Mouse (Mus musculus) kidney, postnatal 14 days (tissue): Measurements from ENCODE around the gene 1500009C09Rik.
"Not testable (repeated sequence)": the region's sequence is repeated elsewhere in the genome, so short reads cannot be mapped to it uniquely, and the experiment has no call there.

Experiments
- DNase-seq: peaks from one replicate; pipeline ENCODE4 v3.0.0; 2022; ENCODE audit warnings: mixed read lengths

Gene 1500009C09Rik

DNA sequence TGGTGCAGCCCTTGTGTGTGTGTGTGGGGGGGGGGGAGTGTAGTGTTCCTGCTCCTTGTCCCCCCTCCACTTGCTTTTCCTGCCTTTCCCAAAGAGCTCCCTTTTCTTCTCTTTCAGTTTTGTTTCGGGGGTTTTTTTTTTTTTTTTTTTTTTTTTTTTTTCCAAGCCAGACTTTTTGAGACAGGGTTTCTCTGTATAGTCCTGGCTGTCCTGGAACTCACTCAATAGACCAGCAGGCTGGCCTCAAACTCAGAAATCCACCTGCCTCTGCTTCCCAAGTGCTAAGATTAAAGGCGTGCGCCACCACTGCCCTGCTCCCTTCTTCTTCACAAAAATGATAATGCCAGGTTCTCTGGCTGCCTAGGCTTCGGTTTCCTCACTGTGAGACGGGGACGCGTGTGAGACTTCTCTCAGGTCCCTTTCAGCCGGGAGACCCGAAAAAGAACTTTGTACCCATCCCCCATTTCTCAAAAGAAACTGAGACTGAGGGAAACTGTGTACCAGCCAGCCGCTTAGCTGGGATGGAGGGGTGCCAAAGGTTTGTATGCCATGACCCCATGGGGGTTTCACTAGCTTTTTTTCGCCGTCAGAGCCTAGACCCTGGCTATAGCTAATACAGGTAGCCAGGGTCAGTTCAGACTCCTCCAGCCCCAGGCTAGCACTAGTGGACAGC is 32.1 kb upstream of the 1500009C09Rik start:
- DNase-seq: no peak

DNA sequence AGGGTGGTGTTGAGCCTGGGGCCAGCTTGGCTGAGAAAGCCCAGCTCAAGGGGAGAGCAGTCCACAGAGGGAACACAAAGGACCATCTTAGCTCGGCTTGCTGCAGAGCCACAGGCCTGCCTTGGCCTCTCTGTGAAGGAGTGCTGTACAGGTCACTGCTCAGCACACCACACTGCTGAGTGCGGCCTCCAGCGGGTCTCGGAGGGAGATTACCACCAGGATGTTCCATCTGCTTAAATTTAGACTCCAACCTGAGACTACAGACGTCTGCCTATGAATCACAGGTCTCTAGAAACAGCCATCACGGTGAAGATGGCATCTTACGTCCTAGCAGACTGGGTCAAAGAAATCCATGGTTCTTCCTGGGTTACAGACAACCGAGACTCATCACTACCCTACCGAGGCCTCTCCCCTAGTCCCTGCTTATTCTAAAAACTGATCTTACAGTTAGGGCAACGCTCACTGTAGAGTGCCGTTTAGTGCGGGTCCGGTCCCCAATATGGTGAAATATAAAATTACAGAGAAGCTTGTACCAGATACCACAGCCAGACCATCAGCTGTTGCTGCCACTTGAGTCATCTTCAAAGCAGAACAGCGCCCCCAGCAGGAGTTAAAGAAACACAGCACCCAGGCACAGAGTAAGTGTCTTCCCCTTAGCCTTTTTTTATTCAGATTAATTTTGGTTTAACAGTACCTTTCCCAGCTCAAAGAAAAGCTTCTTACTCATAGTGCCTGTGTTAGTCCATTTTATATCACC is 30.9 kb upstream of the 1500009C09Rik start:
- no peak for DNase-seq

DNA sequence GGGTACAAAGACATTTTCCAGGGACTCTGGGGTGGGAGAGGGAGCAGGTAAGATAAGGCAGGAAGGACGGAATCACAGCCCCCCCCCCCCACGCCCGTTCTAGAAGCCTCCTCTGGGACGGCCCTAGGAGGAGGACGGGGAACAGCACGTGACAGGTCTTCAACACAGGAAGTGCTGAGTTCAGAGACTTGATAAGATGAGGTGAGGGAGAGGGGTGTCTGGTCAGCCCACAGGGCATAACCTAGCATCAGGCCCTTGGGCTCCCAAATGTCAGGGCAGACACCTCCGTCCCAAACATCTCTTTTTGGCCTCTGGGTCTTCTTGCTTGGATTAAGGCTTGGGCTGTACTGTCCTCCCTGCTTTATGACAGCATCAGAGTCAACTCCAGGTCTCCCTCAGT is 28.9 kb upstream of the 1500009C09Rik start:
- DNase-seq: no peak

DNA sequence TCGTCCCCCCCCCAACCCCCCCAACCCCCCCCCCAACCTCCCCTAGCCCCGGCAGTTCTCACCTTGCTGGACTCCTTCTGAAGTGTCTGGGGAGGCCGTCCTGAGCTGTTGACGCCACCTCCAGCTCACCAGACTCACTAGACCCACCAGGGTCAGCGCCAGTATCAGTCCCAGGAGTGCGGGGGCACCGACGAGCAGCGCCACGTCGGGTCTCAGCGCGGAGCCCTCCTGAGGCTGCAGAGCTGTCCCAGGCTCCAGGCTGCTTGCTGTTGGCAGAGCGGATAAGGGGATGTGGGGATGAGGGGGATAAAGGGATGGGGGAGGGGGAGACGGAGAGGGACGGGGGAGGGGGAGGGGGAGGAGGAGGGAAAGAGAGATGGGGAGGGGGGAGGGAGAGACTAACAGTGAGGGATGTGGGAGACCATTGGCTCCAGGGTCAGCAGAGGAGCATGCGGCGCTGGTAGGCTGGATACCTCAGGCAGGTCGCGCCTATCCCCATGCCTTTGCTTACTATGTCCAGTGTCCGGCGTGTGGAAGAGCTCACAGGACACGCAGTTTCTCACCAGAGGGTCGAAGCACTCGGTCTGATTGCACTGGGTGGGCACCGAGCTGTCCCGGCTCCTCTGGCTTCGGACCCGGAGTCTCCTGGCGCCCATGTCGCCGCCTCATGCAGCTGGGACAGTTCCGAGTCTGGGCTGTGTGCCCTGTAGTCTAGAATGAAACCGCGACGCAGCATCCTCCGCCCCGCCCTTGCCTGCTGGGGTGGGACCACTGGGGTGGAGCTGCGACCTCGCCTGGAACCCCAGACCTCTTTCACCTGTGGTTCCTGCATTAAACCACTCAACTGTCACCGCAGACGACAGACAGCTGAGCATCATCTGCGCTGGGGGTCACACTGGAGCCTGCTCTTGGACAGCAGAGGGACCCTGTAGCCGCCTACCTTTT is 28.3 kb upstream of the 1500009C09Rik start, which contains the start of gene Tnfrsf13c:
Tnfrsf13c (minus strand) TSS at position 713 of the 945 bp plus-strand sequence.
- no peak for DNase-seq

DNA sequence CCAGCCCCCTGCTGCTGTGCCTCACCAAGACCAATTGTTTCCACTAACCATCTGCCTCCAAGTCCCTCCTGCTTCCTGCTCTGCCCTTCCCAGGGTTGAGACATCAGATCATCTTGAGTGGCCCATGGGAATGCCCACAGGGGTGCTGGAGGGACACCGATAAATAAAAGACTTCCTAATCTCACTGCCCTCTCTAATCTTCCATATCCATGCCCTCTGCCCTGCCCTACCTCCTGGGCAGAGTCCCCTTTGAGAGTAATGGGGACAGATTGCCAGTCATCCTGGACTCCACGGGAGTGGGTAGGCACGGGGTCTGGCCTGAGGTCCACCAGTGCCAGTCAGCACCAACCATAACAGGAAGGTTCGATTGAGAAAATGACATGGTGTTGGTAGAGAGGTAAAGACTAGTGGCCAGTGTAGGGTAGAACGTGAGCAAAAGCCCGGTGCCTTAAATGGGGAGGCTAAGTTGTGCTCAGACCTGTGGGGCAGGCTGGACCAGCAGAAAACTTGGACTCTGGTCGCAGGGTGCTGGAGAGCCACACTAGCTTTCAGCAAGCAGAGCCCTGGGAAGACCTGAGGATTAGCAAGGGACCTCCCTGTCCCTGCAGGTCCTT is 27.5 kb upstream of the 1500009C09Rik start:
- DNase-seq: no peak

DNA sequence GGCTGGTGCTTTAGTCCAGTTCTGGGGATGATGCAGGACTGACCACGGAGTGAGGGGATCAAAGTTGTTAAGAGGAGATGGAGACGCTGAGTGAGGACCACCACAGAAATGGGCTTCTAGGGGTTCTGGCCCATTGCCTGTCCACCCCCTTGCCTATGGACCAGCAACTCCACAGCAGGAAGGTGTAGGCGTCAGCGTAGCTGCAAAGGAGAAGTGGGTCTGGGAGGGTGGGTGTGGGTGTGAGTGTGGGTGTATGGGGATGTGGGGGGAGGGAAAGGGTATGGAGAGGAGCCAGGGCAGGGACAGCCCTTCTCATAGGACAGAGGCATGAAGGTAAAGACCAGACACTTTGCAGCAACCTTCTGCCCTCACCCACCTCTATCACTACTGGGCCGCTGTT is 26.4 kb upstream of the 1500009C09Rik start:
- DNase-seq: no peak

DNA sequence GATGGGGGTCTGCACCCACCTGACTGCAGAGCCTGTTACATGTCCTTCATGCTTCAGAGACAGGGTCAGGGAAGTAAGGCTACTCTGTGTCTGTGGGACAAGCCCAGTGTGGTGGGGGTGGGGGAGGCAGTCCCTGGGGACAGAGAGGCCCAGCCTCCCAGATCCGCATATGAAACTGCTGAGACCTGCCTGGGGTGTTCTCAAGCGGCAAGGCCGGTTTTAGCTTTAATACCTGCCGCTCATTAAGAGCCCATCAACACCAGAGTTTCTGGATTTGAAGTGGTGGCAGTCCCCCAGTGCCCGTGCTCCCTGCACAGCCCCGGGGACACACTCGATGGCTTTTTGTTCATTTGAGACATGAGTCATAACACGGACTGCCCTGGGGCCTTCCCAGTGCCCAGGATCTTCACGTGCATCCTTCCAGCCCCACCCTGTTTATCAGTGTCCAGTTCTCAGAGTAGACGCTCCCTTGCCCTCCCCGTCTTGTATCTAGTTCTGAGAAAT is 22.6 kb upstream of the 1500009C09Rik start:
- DNase-seq: no peak

DNA sequence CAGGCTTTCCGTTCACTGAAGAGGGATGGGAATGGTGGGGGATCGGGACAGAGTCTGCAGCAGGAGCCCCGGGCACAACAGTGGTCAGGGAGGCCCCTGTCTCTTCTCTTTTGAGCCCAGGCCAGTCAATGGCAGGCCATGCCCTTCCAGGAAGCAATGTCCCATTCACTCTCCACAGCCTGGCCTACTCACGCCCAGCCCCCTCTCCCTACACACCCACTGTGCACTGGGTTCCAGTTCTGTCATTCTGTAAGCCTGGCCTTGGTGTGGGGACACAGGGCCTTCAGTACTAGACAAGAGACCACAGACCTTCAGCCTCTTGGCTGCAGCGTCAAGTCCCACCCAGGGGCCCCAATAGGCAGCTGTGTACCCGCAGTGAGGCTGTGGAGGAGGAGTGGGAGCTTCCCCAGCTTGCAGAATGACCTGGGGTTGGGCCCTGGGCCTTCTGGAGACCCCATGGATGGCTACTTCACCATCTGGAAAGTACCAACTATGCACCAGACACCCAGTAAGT is 22.0 kb upstream of the 1500009C09Rik start:
- no peak for DNase-seq

DNA sequence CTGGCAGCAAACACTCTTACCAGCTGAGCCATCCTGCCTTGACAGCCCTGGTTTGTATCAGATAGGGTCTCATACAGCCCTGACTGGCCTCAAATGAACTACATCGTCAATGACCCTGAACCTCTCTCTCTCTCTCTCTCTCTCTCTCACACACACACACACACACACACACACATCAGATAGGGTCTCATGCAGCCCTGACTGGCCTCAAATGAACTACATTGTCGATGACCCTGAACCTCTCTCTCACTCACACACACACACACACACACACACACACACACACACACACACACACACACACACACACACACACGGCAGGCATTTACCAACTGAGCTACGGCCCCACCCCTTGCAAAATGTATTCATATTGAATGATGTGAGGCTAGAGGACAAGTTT is 21.1 kb upstream of the 1500009C09Rik start:
- no peak for DNase-seq

DNA sequence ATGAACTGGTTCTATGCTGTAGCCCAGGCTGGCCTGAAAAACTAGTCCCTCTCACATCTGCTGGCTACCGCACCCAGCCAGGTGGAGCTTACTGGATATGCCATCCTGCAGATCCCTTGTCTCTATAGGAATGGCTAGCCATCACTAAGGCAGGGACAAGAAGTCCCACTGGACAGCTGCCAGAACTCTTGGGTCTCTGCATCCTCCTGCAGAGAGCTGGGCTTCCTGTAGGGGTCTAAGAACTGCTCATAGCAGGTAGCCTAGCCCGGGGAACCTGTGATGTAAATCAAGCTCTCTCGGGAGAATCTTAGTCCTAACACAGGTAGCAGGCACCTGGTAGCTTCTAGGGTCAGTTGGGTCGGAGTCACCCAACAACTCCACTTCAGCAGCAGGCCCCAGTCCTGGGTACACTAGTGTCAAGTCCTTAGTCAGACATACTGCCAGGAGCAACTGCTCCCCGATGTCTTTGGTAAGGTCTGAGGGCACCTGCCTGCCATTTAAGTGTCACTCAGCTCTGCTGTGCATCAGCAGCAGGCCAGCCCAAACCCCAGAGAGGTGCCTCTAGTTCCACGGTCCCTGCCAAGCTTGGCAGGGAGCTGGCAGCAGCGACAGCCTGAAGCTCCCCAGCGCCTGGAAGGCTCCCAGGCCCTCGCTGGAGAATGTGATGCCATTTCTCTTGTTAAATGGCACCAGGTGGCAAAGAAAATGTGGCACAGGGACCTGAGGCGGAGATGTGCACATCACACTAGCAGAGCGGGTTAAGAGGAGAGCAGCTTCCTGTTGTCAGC is 20.4 kb upstream of the 1500009C09Rik start:
- no peak for DNase-seq

DNA sequence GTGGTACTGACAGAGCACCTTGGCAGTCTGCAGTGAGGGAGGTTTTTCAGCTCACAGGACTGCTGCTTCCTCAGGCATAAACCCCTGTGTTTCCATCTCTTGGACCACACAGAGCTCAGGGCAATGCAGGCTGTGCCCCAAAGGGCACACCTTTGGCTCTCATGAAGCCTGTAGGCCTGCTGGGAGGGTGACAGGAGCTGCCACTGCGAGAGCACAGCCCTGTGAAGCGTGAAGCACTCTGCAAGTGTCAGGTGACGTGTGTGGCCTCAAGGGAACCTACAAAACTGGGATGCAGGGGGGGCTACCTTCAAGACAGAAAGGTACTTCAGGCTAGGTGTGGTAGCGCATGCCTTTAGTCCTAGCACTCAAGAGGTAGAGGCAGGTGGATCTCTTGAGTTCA is 19.5 kb upstream of the 1500009C09Rik start:
- no peak for DNase-seq

DNA sequence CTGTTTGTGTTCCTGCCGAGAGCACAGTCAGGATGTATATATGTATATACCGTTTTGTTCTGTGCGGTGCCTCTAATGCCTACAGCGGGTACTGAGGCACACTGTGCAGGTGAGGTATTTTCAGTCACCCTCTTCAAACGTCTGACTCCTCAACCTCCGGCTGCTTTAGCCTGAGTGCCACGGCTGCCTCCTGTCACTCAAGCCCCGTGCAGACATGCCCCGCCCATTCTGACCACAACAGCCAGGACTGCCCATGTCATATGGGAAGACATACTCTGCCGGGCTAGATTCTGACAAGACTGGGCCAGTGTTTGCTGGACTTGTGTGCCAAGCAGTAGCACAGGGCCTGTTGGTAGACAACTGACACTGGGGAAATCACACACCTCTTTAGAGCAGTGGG is 16.5 kb upstream of the 1500009C09Rik start:
- DNase-seq: no peak

DNA sequence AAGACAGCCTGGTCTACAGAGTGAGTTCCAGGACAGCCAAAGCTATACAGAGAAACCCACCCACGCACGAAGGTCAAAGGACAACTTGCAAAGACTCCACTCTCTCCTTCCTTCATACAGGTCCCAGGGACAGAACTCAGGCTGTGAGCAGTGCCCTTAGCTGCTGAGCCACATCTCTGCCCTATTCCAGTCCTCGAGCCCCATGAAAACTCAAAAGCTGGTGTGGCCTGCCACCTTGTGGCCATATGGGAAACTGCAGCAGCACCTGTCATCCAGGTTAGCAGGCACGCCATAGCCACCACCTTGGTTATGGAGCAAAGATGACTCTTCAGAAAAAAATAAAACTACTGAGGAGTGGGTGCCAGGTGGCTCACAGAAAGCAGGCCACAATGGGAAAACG is 15.6 kb upstream of the 1500009C09Rik start:
- peak; percentile 87 for DNase-seq

DNA sequence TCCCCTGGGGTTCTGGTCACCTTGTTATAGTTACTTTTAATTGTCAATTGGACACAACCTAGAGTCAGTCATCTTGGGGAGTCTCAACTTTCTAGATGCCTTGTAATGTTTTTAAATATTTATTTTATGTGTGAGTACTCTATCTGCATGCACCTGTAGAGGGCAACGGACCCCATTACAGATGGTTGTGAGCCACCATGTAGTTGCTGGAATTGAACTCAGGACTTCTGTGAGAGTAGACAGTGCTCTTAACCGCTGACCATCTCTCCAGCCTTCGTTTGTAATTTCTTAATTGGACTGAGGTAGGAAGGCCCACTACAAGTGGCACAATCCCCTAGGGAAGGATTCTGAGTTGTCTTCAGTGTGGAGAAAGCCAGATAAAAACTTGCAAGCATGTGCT is 8.9 kb upstream of the 1500009C09Rik start:
- no peak for DNase-seq

DNA sequence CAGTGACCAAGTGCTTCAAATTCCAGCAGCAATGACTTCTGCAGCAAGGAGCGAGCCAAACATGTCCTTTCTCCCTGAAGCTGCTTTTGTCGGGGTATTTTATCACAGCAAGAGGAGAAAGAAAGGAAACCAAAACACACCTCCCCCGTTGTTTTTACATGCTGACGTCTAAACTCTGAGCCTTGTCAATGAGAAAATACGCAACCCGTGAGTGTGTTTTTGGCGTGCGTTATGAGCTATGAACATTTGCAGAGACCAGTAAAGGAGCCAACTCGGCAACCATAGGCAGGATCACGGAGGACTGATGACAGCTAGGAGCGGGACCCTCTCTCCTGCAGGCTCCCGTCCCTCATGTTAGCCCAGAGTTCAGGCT is 8.5 kb upstream of the 1500009C09Rik start:
- no peak for DNase-seq

DNA sequence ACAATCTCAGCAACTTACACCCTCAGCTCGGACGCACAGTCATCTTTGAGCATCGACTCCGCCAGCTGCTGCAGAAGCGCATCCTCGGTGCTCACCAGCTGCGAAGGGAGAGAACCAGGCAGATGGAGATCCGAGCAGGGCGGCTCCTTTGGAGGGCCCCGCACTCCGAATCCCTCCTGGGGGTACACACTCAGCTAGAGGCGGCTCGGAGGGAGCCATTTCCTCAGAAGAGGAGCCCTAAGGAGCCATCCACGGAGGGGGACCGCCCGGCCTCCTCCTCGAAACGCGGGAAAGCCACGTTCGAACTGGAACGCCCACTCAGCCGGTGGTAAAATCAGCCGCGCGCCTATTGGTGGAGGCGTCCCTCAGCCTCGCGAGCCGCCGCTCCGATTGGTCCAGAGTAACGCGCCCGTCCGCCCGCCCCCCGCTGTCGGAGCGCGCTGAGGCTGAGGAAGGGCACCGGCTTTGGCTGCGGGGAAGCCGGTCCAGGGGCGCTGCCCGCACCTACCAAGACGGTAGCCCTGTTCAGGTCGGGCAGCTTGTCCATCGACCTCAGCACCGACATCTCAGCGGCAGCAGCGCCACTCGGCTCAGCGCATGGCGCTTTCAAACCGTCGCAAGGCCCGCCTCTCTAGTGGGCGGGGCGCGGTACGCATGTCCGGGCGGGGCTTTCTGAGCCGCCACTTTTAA is 7.9 kb upstream of the 1500009C09Rik start, which contains the start of gene Cenpm:
Cenpm (minus strand) TSS at position 634 of the 690 bp plus-strand sequence.
- peak; percentile 95 for DNase-seq

DNA sequence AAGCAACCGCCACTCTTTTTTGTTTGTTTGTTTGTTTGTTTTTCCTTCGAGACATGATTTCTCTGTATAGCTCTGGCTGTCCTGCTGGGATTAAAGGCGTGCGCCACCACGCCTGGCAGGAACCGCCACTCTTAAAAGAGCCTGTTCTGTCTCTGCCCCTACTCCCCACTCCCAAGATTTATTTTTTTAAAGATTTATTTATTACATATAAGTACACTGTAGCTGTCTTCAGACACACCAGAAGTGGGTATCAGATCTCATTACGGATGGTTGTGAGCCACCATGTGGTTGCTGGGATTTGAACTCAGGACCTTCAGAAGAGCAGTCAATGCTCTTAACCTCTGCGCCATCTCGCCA is 7.4 kb upstream of the 1500009C09Rik start:
- DNase-seq: not testable (repeated sequence)

DNA sequence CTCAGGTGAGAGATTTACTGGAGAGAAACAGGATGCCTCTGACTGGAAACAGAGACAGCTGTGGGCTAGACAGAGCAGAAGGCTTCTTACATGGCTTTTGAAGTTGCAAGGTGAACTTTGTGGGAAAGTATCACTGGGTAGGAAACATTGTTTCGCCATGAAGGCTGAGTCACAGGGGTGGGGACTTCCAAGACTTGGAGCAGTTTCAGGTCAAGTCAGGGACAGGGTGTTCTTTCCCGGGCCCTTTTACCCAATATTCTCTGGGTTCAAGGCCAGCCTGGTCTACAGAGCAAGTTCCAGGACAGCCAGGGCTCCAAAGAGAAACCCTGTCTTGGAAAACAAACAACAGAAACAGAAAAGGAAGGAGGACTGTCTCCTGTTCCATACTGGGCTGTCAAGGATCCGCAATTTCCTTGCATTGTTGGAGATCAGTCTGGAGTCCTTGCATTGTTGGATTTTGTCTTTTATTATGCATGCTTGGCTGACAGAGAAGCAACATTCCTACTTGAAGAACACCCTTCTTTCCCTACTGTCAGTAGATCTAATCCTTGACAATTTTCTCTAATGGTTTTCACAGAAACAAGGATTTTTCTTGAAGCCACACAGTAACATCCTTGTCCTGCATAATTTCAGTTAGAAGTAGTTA is 4.9 kb upstream of the 1500009C09Rik start:
- no peak for DNase-seq

DNA sequence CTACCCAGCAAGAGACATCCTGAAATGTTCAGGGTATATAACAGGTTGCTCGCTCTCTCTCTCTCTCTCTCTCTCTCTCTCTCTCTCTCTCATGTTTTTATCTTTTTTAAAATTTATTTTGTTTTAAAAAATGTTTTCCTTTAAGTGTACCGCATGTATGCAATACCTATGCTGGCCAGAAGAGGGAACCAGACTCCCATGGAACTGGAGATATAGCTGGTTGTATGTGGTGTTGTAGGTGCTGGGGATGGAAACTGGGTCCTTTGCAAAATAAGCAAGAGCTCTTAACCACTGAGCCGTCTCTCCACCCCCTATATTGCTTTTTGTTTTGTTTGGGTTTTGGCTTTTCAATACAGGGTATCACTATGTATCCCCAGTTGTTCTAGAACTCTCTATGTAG is 618 bp upstream of the 1500009C09Rik start:
- no peak for DNase-seq

DNA sequence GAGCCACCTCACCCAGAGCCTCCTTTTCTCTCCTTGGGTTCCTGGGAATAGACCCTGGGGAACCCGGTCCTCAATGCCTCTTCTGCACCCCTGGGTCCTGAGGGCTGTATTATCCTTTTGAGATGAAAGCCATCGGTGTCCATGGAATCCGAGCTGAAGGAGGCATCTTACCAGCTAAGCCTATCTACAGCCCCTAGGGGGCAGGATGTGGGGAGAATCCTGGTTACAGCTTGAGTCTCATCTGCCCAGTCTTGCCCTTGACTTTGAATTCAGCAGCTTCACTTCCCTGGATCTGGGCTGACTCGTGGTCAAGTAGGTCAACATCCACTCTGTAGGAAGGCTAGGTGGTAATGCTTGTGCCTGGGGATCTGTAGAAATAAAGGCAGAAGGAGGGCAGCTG is 3.1 kb downstream of the 1500009C09Rik start:
- no peak for DNase-seq
